Mouse (Mus musculus) limb, embryonic 12.5 days (tissue): Measurements from ENCODE around the gene Gm14399. TPM values are rescaled to one million over a fixed set of nuclear protein-coding genes. Genes with fewer than 3 reads are reported as not detected.
"Not testable (repeated sequence)": the region's sequence is repeated elsewhere in the genome, so short reads cannot be mapped to it uniquely, and the experiment has no call there.

ENCODE experiments used
- ATAC-seq: fragments of 200-750 bp; cut with Nextera tagmentation; 2 replicates; pipeline ENCODE4 v1.8.0; 2017; ENCODE audit warnings: low read depth, moderate TSS enrichment; ENCODE audit not compliant: insufficient number of reproducible peaks, insufficient read depth, low FRiP score, low TSS enrichment
- H3K27ac ChIP-seq: fragments of 300-500 bp; sonication (generic); 2 replicates; pipeline ENCODE4 v1.5.1; 2016; ENCODE audit warnings: mild to moderate bottlenecking, moderate library complexity
- H3K27me3 ChIP-seq: fragments of 300-500 bp; sonication (generic); 2 replicates; pipeline ENCODE4 v1.6.1; 2016; ENCODE audit warnings: mild to moderate bottlenecking, moderate library complexity
- H3K36me3 ChIP-seq: fragments of 300-500 bp; sonication (generic); 2 replicates; pipeline ENCODE4 v1.6.1; 2016; ENCODE audit warnings: mild to moderate bottlenecking, moderate library complexity
- H3K4me1 ChIP-seq: fragments of 300-500 bp; sonication (generic); replicated peaks from 2 replicates; pipeline ENCODE4 v1.6.1; 2016
- H3K4me2 ChIP-seq: fragments of 300-500 bp; sonication (generic); 2 replicates; pipeline ENCODE4 v1.6.1; 2016; ENCODE audit warnings: mild to moderate bottlenecking, moderate library complexity
- H3K4me3 ChIP-seq: fragments of 300-500 bp; sonication (generic); replicated peaks from 2 replicates; pipeline ENCODE4 v1.5.1; 2016; ENCODE audit warnings: mild to moderate bottlenecking
- H3K9ac ChIP-seq: fragments of 300-500 bp; sonication (generic); replicated peaks from 2 replicates; pipeline ENCODE4 v1.6.1; 2016; ENCODE audit warnings: mild to moderate bottlenecking, moderate library complexity
- H3K9me3 ChIP-seq: fragments of 300-500 bp; sonication (generic); 2 replicates; pipeline ENCODE4 v1.6.1; 2016; ENCODE audit warnings: mild to moderate bottlenecking, moderate library complexity
- WGBS: fragments of 180-500 bp; shearing (Covaris S2); methylation state at CpG from one replicate; pipeline ENCODE4 v1.1.7; 2016; 5-methylcytosine and 5-hydroxymethylcytosine counted together
- polyA plus RNA-seq: library from polyadenylated mRNA; unstranded; fragments of >200 nt; fragmentation: Nextera tagmentation; extraction: Ambion mirVana; gene quantifications from 2 replicates; pipeline ENCODE4 v1.2.1, GENCODE M21; 2016

The Gm14399 gene
- polyA plus RNA-seq = 4.9 TPM in 2 replicates

DNA sequence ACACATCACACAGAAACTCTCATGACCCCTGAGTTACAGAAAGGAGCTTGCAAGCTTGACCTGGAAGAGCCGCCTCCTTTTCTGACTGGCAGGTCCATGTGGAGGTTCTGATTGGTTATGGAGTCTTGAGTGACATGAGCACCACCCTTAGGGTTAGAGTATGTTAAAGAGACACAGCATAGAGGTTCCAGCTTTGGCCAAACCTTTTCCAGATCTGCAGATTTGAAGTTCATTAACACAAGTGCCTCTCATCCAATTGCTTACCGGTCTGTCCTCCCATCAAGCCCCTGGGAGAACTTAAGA lies at the start of gene Gm14399:
Gene Gm14399, minus strand, starts transcription at position 20 of the 303 bp plus-strand sequence.
- not testable (repeated sequence) for ATAC-seq, H3K36me3 ChIP-seq, H3K27me3 ChIP-seq, H3K9me3 ChIP-seq, H3K4me1 ChIP-seq, H3K27ac ChIP-seq, H3K9ac ChIP-seq
- Histone ChIP-seq H3K4me3 (peak within 1 kb of the TSS; percentile 47), H3K4me2 (peak within 1 kb of the TSS; percentile 48)
- WGBS = 4% methylated on average over 1 of the region's 2 CpGs

DNA sequence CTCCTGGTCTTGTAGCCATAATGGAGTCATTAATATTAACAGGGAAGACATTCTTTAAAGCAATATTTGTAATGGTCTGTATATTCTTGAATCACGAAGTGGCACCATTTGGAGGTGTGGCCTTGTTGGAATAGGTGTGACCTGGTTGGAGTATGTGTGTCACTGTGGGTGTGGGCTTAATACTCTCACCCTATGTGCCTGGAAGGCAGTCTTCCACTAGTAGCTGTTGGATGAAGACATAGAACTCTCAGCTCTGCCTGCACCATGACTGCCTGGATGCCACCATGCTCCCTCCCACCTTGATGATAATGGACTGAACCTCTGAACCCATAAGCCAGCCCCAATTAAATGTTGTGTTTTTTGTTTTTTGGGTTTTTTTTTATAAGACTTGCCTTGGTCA lies 37.2 kb upstream of the Gm14399 start:
- not testable (repeated sequence) for H3K9me3 ChIP-seq, H3K4me2 ChIP-seq, H3K27me3 ChIP-seq, H3K4me1 ChIP-seq, H3K9ac ChIP-seq, H3K27ac ChIP-seq, ATAC-seq, H3K36me3 ChIP-seq, H3K4me3 ChIP-seq
- WGBS = 58% methylated on average over 1 of the region's 1 CpGs

- Histone ChIP-seq H3K27ac (no peak overlapping the region), H3K36me3 (no peaks in the 10 kb centered on the region), H3K9ac (no peak overlapping the region), H3K4me1 (no peaks in the 10 kb centered on the region), H3K4me3 (no peak overlapping the region), H3K4me2 (no peak overlapping the region), H3K27me3 (no peaks in the 10 kb centered on the region), H3K9me3 (no peaks in the 10 kb centered on the region)
- no peak for ATAC-seq
- whole genome bisulfite sequencing = 85% methylated on average over 6 of the region's 6 CpGs
Observed at GRCm38 (mm10) chr2:175176312-175176711, 34.5 kb upstream of the Gm14399 start.

DNA sequence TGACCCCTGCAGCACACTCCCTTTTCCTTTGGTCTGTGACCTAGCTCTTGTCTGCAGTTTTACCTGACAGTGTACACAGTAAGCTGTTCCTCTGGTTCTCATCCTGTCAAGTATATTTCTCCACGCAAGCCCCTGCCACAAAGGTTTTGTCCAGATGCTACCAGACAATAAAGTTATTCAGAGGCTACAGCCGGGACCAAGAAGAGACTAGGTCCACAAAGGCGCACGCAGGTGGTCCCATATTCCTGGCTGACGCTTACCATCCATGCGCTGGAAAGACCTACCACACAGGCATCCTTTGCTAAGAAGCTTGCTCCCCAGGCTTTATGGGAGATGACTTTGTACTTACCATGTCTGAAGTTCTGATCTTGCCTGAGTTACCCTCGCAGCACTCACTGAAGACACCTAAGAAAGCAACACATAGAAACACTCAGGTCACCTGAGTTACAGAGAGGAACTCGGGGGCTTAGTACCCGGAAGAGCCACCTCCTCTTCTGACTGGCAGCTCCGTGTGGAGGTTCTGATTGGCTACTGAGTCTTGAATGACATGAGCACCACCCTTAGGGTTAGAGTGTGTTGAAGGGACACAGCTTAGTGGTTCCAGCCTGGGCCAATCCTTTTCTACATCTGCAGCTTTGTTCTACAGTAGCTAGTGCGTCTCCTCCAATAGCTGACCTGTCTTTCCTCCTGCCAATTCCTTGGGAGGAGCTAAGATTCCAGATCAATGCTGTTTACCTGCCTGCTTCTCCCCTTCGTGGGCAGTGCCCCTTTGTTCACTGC lies 33.8 kb upstream of the Gm14399 start, which contains the start of gene Gm14443:
Gene Gm14443, minus strand, starts transcription at position 471 of the 780 bp plus-strand sequence.
- not testable (repeated sequence) for H3K4me2 ChIP-seq, H3K4me1 ChIP-seq, H3K4me3 ChIP-seq, ATAC-seq, H3K27ac ChIP-seq, H3K27me3 ChIP-seq, H3K36me3 ChIP-seq, H3K9me3 ChIP-seq, H3K9ac ChIP-seq
- WGBS = 74% methylated on average over 12 of the region's 12 CpGs

DNA sequence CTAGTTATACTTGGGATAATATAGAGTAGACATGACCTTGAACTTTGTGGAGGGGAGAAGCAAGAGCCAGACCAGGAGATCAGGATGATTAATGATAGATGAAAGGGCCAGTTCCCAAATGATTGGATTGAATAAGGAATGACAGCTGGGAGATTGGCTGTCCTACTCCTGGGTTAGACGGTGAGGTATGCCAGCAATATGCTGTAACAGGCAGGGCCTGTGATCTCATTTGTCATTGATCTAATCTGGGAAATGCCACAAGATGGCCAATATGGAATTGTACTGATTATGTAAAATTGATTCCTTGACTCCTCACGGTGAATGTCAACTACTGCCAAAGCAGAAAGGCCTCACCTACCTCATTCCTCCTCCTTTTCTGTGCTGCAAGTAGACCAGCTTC lies 32.2 kb upstream of the Gm14399 start:
- H3K4me1 ChIP-seq, H3K4me3 ChIP-seq, H3K36me3 ChIP-seq, H3K27ac ChIP-seq, H3K4me2 ChIP-seq, ATAC-seq, H3K9me3 ChIP-seq, H3K27me3 ChIP-seq, H3K9ac ChIP-seq: not testable (repeated sequence)
- 91% methylated on average over 2 of the region's 2 CpGs for WGBS

DNA sequence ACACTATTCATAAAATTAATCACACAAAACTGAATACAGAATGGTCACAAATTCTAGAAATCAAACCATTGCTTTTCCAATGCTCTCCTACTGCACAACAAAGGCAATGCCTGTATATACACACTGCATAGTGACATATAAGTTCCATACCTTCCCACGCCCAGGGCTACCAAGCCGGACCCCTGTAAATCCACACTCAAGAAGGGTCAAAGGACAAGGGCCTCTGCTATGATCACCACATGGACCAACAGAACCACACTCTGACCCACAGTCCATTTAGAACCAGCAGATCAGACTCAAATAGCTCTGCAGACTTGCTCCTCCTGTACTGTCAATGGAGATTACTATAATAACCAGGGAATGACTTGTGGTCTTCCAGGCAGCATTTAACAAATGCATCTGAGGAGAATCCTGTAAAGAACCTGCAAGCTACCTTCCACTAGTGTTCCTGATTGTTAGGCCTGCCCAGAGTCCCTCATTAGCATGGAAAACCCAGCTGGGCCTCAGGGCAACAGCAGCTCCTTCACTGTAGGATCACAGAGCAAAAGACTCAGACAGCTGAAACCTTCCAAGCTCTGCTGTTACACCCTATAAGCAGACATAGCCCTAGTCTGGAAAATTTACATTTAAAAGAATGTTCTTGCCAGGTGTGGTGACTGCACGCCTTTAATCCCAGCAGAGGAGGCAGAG lies 31.2 kb upstream of the Gm14399 start:
- not testable (repeated sequence) for H3K4me3 ChIP-seq, H3K36me3 ChIP-seq, H3K9ac ChIP-seq, H3K27ac ChIP-seq, H3K9me3 ChIP-seq, H3K4me1 ChIP-seq, H3K27me3 ChIP-seq, H3K4me2 ChIP-seq, ATAC-seq
- WGBS = 90% methylated on average over 3 of the region's 3 CpGs

DNA sequence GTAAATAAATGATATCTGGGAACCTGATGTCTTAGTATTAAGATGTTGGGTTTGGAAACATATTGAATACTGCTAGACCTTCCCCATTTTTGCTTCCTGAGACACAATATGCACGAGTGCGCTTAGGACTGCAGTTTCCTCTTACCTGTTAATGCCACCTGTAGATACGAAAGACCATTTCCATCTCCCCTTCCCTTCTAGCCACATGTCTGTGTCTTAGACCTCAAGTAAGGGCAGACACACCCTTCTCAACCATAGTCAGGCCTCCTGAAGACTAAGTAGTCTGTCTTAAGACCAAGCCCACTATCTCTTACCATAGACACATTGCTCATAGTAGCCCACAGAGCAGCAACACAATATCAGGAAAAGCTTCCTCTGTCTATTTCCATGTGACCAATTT lies 30.3 kb upstream of the Gm14399 start:
- Histone ChIP-seq H3K4me3 (no peak overlapping the region), H3K4me2 (no peak overlapping the region), H3K9me3 (no peaks in the 10 kb centered on the region), H3K36me3 (no peaks in the 10 kb centered on the region), H3K9ac (no peak overlapping the region), H3K4me1 (no peaks in the 10 kb centered on the region), H3K27ac (no peak overlapping the region), H3K27me3 (no peaks in the 10 kb centered on the region)
- no peak for ATAC-seq
- whole genome bisulfite sequencing = 87% methylated on average over 3 of the region's 3 CpGs

DNA sequence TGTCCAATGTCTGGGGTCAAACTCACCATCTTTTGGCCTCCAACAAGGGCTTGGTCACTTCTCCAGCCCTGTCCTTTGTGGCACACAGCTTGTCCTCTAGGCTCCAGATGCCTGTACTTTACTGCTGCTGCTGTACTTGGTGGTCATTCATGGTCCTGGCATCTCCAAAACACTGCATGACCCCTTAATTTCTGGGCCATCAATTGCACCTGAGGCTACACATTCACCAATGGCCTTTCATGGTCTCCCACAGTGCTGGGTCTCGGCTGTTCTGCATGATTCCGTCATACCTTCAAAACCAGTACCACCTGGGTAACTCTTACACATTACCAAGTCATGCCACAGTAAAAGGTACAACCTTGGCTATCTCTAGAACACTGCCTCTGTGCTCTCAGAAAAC lies 25.1 kb upstream of the Gm14399 start:
- H3K4me3 ChIP-seq, H3K9ac ChIP-seq, H3K27ac ChIP-seq, H3K9me3 ChIP-seq, ATAC-seq, H3K4me1 ChIP-seq, H3K4me2 ChIP-seq, H3K36me3 ChIP-seq, H3K27me3 ChIP-seq: not testable (repeated sequence)
- WGBS = 90% methylated on average over 2 of the region's 2 CpGs

GRCm38 (mm10) chr2:175165110-175165509 lies 23.3 kb upstream of the Gm14399 start:
- H3K27ac ChIP-seq, H3K27me3 ChIP-seq, H3K4me1 ChIP-seq, H3K4me3 ChIP-seq, ATAC-seq, H3K36me3 ChIP-seq, H3K4me2 ChIP-seq, H3K9me3 ChIP-seq, H3K9ac ChIP-seq: not testable (repeated sequence)
- 92% methylated on average over 12 of the region's 12 CpGs for whole genome bisulfite sequencing

- 87% methylated on average over 4 of the region's 4 CpGs for WGBS
- H3K27ac ChIP-seq, H3K4me2 ChIP-seq, H3K9ac ChIP-seq, H3K4me1 ChIP-seq, ATAC-seq, H3K27me3 ChIP-seq, H3K4me3 ChIP-seq, H3K36me3 ChIP-seq: not testable (repeated sequence)
- peaks cover 12% of the 10 kb centered on the region for H3K9me3 ChIP-seq
Observed at GRCm38 (mm10) chr2:175161438-175161837, 19.6 kb upstream of the Gm14399 start.

DNA sequence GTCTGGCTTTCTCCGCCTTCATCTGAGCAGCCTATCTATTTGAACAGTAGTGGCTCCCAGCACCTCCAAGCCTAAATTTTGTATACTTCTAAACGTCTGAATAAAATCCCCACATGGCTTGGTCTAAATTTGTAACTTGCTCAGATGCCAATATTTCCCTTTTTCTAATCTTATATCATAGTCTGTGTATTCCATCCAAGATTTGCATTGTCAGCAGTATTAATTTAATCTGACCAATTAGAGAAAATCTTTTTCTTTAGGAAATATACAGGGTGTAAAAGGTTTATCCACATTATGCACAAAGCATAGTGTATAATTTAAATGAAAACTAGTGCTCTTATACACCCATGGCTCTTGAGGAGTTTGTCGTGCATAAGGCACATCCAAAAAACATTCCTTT lies 16.8 kb upstream of the Gm14399 start:
- Histone ChIP-seq H3K36me3 (no peaks in the 10 kb centered on the region), H3K4me3 (no peak overlapping the region), H3K9ac (no peak overlapping the region), H3K4me2 (no peak overlapping the region), H3K4me1 (no peaks in the 10 kb centered on the region), H3K27me3 (no peaks in the 10 kb centered on the region), H3K9me3 (peaks cover 23% of the 10 kb centered on the region), H3K27ac (no peak overlapping the region)
- ATAC-seq = no peak
- WGBS = 85% methylated on average over 3 of the region's 3 CpGs

- WGBS = 89% methylated on average over 13 of the region's 13 CpGs
- Histone ChIP-seq H3K36me3 (no peaks in the 10 kb centered on the region), H3K27ac (no peak overlapping the region), H3K4me2 (no peak overlapping the region), H3K27me3 (no peaks in the 10 kb centered on the region), H3K4me3 (no peak overlapping the region), H3K9ac (no peak overlapping the region), H3K9me3 (peaks cover 23% of the 10 kb centered on the region), H3K4me1 (no peaks in the 10 kb centered on the region)
- no peak for ATAC-seq
Observed at GRCm38 (mm10) chr2:175156696-175157095, 14.9 kb upstream of the Gm14399 start.
